In the genomic region with DNA sequence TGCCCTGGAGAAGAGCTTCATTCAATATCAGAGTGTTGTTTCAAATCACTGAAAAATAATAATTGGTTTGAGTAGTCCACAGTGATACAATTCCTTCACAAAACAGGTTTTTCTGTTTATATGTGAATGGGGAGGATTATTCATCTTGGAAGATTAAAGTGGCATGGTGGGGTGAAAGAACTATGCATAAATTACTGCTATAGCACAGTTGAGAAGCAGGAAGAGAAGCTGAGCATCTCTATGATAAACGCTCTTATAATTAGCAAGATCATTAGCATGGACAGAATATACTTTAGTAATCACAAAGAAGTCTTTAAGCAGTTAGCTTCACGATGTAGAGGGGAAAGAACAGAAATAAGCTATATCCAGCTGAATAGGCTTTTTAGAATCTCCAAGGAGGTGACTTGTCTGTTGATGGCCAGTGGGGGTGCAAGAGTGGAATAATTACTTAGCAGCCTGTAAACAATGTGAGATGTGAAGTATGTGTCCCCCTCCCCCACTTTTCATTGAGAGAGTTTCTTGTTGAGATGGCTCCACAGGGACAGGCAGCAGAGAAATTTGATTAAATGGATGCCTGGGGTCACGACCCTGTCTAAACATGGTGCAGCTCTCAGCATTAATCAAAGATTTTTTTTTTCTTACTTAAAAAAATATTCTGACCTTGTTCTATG, we compare ENCODE assay signal across 20 mouse cellular contexts.
DNase-seq lines count a peak whose midpoint lies in the region; ATAC-seq and TF ChIP-seq lines count a peak whose summit lies in the region.
"Had no signal": no experiment of that assay in that cellular context is flagged by ENCODE, and none has a peak within 500 bp of the region (broad histone marks: within the 10 kb centered on the region; RNA-seq: fewer than 3 reads in every experiment).

No protein-coding gene starts in this region.

- no peaks in the 10 kb centered on the region for H3K9me3 ChIP-seq in kidney, postnatal 0 days (replicated peaks; ENCODE audit: low read length)
- no peaks in the 10 kb centered on the region for H3K9me3 ChIP-seq in embryonic facial prominence, embryonic 10.5 days
- H3K9me3 ChIP-seq in neural tube, embryonic 11.5 days (ENCODE audit: control insufficient read depth, low read length), result no peaks in the 10 kb centered on the region
- H3K9me3 ChIP-seq: embryonic facial prominence, embryonic 15.5 days; forebrain, embryonic 15.5 days; G1E; heart, embryonic 13.5 days; limb, embryonic 15.5 days had no signal

- TF ChIP-seq CTCF in kidney, postnatal 0 days (IDR thresholded peaks at IDR 0.05; ENCODE audit: low read depth), result no peak

- no peaks in the 10 kb centered on the region for H3K27me3 ChIP-seq in kidney, postnatal 0 days (ENCODE audit: insufficient read depth, low read length)
- no peaks in the 10 kb centered on the region for H3K27me3 ChIP-seq in embryonic facial prominence, embryonic 10.5 days (replicated peaks; ENCODE audit: low read depth, poor library complexity, severe bottlenecking)
- H3K27me3 ChIP-seq in neural tube, embryonic 11.5 days (ENCODE audit: control insufficient read depth, insufficient read depth, low read length), result no peaks in the 10 kb centered on the region
- H3K27me3 ChIP-seq: embryonic facial prominence, embryonic 15.5 days; forebrain, embryonic 15.5 days; heart, embryonic 13.5 days; limb, embryonic 15.5 days had no signal

- no peaks in the 10 kb centered on the region for H3K36me3 ChIP-seq in kidney, postnatal 0 days (ENCODE audit: insufficient read depth, low read length)
- no peaks in the 10 kb centered on the region for H3K36me3 ChIP-seq in embryonic facial prominence, embryonic 10.5 days (replicated peaks)
- H3K36me3 ChIP-seq in neural tube, embryonic 11.5 days (ENCODE audit: control insufficient read depth, insufficient read depth, low read length), result no peaks in the 10 kb centered on the region
- H3K36me3 ChIP-seq: embryonic facial prominence, embryonic 15.5 days; forebrain, embryonic 15.5 days; G1E; heart, embryonic 13.5 days; limb, embryonic 15.5 days had no signal

- H3K9ac ChIP-seq in kidney, postnatal 0 days (ENCODE audit: low read depth, low read length), result no peak overlapping the region
- no peak overlapping the region for H3K9ac ChIP-seq in neural tube, embryonic 11.5 days (ENCODE audit: low read length)
- H3K9ac ChIP-seq: embryonic facial prominence, embryonic 15.5 days; forebrain, embryonic 15.5 days; heart, embryonic 13.5 days; limb, embryonic 15.5 days had no signal

- ATAC-seq in kidney, postnatal 0 days (replicated peaks; ENCODE audit: low FRiP score, low read depth), result no peak
- no peak; the same call in 1 of the 2 replicates for ATAC-seq in neural tube, embryonic 11.5 days (ENCODE audit: insufficient read depth, low FRiP score, low TSS enrichment)
- ATAC-seq: forebrain, embryonic 15.5 days; intestine, postnatal 0 days had no signal

- peak; percentile 10 for DNase-seq in kidney, postnatal 0 days (ENCODE audit: low spot score)
- DNase-seq in kidney, postnatal 14 days, result no peak
- DNase-seq in brain, adult 2 months (ENCODE audit: low read depth, low spot score), result peak; percentile 1
- peak; percentile 13 for DNase-seq in embryonic facial prominence, embryonic 10.5 days (ENCODE audit: low spot score)
- DNase-seq in neural tube, embryonic 11.5 days (ENCODE audit: low spot score), result peak; percentile 18
- DNase-seq in gastrocnemius, adult 8-10 months (ENCODE audit: low spot score in 2 of 2), result no peak
- DNase-seq in right cerebral cortex, postnatal 14 days, result no peak
- DNase-seq: adrenal gland, adult 8-10 months; cerebellum, adult 9-11 months; gastrocnemius, postnatal 10 days; heart, postnatal 4 days; kidney, postnatal 10 days; lung, adult 18-20 months had no signal

- WGBS in kidney, postnatal 0 days, result 65% methylated on average over 3 of the region's 3 CpGs
- WGBS in embryonic facial prominence, embryonic 10.5 days, result 20% methylated on average over 3 of the region's 3 CpGs
- WGBS in neural tube, embryonic 11.5 days, result 38% methylated on average over 3 of the region's 3 CpGs

- H3K4me3 ChIP-seq in kidney, postnatal 0 days (replicated peaks; ENCODE audit: low read depth, low read length), result no peak overlapping the region
- no peak overlapping the region for H3K4me3 ChIP-seq in embryonic facial prominence, embryonic 10.5 days
- no peak overlapping the region for H3K4me3 ChIP-seq in neural tube, embryonic 11.5 days (ENCODE audit: low read depth, low read length)
- H3K4me3 ChIP-seq: embryonic facial prominence, embryonic 15.5 days; forebrain, embryonic 15.5 days; heart, embryonic 13.5 days; limb, embryonic 15.5 days; myocyte had no signal

- H3K27ac ChIP-seq in kidney, postnatal 0 days, result no peak overlapping the region
- no peak overlapping the region for H3K27ac ChIP-seq in embryonic facial prominence, embryonic 10.5 days (replicated peaks)
- no peak overlapping the region for H3K27ac ChIP-seq in neural tube, embryonic 11.5 days (ENCODE audit: low read depth, low read length)
- H3K27ac ChIP-seq: embryonic facial prominence, embryonic 15.5 days; forebrain, embryonic 15.5 days; heart, embryonic 13.5 days; limb, embryonic 15.5 days had no signal

- no peaks in the 10 kb centered on the region for H3K4me1 ChIP-seq in kidney, postnatal 0 days (replicated peaks; ENCODE audit: insufficient read depth, low read length)
- no peaks in the 10 kb centered on the region for H3K4me1 ChIP-seq in embryonic facial prominence, embryonic 10.5 days
- no peaks in the 10 kb centered on the region for H3K4me1 ChIP-seq in neural tube, embryonic 11.5 days (ENCODE audit: control insufficient read depth, insufficient read depth, low read length)
- H3K4me1 ChIP-seq: embryonic facial prominence, embryonic 15.5 days; forebrain, embryonic 15.5 days; heart, embryonic 13.5 days; limb, embryonic 15.5 days had no signal

- no peak overlapping the region for H3K4me2 ChIP-seq in kidney, postnatal 0 days (ENCODE audit: low read length)
- H3K4me2 ChIP-seq in neural tube, embryonic 11.5 days (ENCODE audit: low read depth), result no peak overlapping the region
- H3K4me2 ChIP-seq: embryonic facial prominence, embryonic 15.5 days; forebrain, embryonic 15.5 days; heart, embryonic 13.5 days; limb, embryonic 15.5 days had no signal

Comparison
In these comparisons a context has a peak if more than half of its experiments do, and no peak if none do; other contexts are left out.
1. DNase-seq: peak in kidney, postnatal 0 days (single experiment), brain, adult 2 months (single experiment), embryonic facial prominence, embryonic 10.5 days (single experiment) and neural tube, embryonic 11.5 days (single experiment); none in kidney, postnatal 14 days (single experiment), gastrocnemius, adult 8-10 months (0 of 2) and right cerebral cortex, postnatal 14 days (single experiment).